Mouse (Mus musculus) central nervous system, embryonic 18 days (tissue): ENCODE results near the gene Lhcgr. TPM values are rescaled to one million over a fixed set of nuclear protein-coding genes. Genes with fewer than 3 reads are reported as not detected.

ENCODE experiments used
- polyA plus RNA-seq: library from polyadenylated mRNA; depleted of rRNA; stranded (reverse); fragments of >200 nt; gene quantifications from 2 replicates; pipeline ENCODE4 v1.2.3, GENCODE M21; 2012; rRNA removed

The Lhcgr gene
- 1.2 and 1.3 TPM in 2 replicates for polyA plus RNA-seq

GRCm38 (mm10) chr17:88791440-88792152, at the start of gene Lhcgr:
Lhcgr (minus strand) TSS chr17:88791990.

GRCm38 (mm10) chr17:88668452-88668851, 123.3 kb downstream of the Lhcgr start, which contains the start of gene Gtf2a1l:
Gtf2a1l (plus strand) TSS chr17:88668660.

Other genes starting within 250 kb of the Lhcgr start
- gene Ston1, start 194.3 kb downstream of the Lhcgr start, polyA plus RNA-seq = 4.2 and 5.0 TPM in 2 replicates
- gene Gtf2a1l, start 123.3 kb downstream of the Lhcgr start, polyA plus RNA-seq = 0.17 and 0.21 TPM in 2 replicates